Mouse (Mus musculus): ENCODE measurements around the gene Rims1. TPM values are rescaled to one million over a fixed set of nuclear protein-coding genes. Genes with fewer than 3 reads are reported as not detected.

The Rims1 gene
- total and polyA plus RNA-seq, 3 experiments, result 0.06 to 0.34 (median 0.29) TPM

DNA sequence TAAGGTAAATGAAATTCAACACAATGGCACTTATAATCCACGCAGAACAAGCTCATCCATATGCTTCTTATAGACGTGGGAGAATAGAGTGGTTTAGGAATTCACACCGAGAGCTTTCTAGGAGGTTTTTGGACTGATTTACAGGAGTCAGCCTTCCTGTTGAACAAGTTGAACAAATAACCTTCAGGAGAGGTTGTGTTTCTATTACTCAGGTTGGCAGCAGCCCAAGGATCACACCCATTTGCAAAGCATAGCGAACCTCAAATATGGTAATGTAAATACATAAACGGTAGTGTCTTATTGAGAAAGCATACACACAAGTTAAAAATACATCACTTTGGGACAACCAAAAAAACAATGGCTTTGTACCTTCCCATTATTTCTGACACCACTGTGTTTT is 5.5 kb downstream of the Rims1 start:
- no peak overlapping the region for H3K4me3 ChIP-seq
- intact Hi-C loops (cut with DNase I), result loop anchor here (10.0 kb wide), 1 partner anchor 335 kb away; no protein-coding TSS in a partner anchor
- no peak for TF ChIP-seq CTCF (IDR thresholded peaks at IDR 0.05)
- no peak for TF ChIP-seq EP300 (IDR thresholded peaks at IDR 0.05; ENCODE audit: insufficient read depth, low read depth, low read length)
- no peak for TF ChIP-seq POLR2A (IDR thresholded peaks at IDR 0.05; ENCODE audit: insufficient read depth, low read depth, low read length)
- H3K79me2 ChIP-seq (replicated peaks; ENCODE audit: control insufficient read depth, insufficient read depth, low read length), result no peaks in the 10 kb centered on the region
- no peak for DNase-seq
- H3K27ac ChIP-seq, result no peak overlapping the region
- H3K9ac ChIP-seq (ENCODE audit: low read depth, low read length), result no peak overlapping the region
- WGBS, result 64% methylated on average over 5 of the region's 5 CpGs
- H3K36me3 ChIP-seq (ENCODE audit: control insufficient read depth, insufficient read depth, low read length), result no peaks in the 10 kb centered on the region
- H3K4me1 ChIP-seq (ENCODE audit: control insufficient read depth, insufficient read depth, low read length), result no peaks in the 10 kb centered on the region
- H3K27me3 ChIP-seq (ENCODE audit: control insufficient read depth, insufficient read depth, low read length), result peaks cover under 1% of the 10 kb centered on the region; the same call in 1 of the 2 replicates

DNA sequence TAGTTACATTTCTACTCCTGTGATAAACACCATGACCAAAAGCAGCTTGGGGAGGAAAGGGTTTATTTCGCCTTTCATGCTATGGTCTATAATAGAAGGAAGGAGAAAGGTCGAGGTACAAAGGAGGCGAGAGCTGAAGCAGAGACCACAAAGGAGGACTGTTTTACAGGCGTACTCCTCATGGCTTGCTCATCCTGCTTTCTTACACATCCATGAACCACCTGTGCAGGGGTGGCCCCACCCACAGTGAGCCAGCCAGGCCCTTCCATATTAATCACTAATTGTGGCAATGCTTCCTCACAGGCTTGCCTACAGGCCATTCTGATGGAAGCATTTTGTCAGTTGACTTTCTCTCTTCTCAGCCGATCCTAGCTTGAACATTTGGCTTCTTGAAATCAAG is 8.7 kb downstream of the Rims1 start:
- H3K9ac ChIP-seq (ENCODE audit: low read depth, low read length), result no peak overlapping the region
- H3K4me1 ChIP-seq (ENCODE audit: control insufficient read depth, insufficient read depth, low read length), result no peaks in the 10 kb centered on the region
- no peak for DNase-seq
- intact Hi-C loops (cut with DNase I), result no loop called here
- no peak overlapping the region for H3K27ac ChIP-seq
- no peaks in the 10 kb centered on the region for H3K27me3 ChIP-seq (ENCODE audit: control insufficient read depth, insufficient read depth, low read length)
- H3K79me2 ChIP-seq (replicated peaks; ENCODE audit: control insufficient read depth, insufficient read depth, low read length), result no peaks in the 10 kb centered on the region
- TF ChIP-seq CTCF (IDR thresholded peaks at IDR 0.05) (no peak), EP300 (IDR thresholded peaks at IDR 0.05; ENCODE audit: insufficient read depth, low read depth, low read length) (no peak), POLR2A (IDR thresholded peaks at IDR 0.05; ENCODE audit: insufficient read depth, low read depth, low read length) (no peak)
- 74% methylated on average over 5 of the region's 5 CpGs for WGBS
- H3K4me3 ChIP-seq, result no peak overlapping the region
- H3K36me3 ChIP-seq (ENCODE audit: control insufficient read depth, insufficient read depth, low read length), result no peaks in the 10 kb centered on the region

DNA sequence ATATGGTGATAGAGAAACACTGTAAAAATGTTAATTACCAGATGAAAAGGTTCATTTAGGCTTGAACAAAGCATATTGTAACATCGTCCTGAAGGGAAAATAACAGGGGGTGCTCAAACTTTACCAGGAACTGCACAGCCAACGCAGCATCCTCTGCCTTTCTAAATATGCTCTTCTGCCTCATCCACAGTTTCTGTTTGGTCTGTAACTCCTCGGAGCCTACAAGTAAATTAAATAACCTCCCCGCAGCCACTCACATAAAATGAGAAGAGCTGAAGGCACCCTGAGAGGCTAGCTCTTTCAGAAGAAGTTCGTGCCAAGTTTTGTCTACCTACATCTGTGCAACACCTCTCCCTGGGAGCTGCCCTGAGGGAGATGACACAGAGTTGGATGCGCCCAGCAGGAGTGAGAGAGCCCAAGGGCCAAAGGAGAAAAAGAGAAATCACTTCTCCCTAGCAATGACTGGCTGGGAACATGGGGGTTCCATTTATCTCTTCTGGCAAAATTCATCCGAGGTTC is 16.3 kb downstream of the Rims1 start:
- H3K27me3 ChIP-seq (ENCODE audit: control insufficient read depth, insufficient read depth, low read length), result no peaks in the 10 kb centered on the region
- WGBS, result 56% methylated on average over 7 of the region's 7 CpGs
- DNase-seq, result no peak
- intact Hi-C loops (cut with DNase I), result no loop called here
- TF ChIP-seq POLR2A (IDR thresholded peaks at IDR 0.05; ENCODE audit: insufficient read depth, low read depth, low read length), result no peak
- TF ChIP-seq EP300 (IDR thresholded peaks at IDR 0.05; ENCODE audit: insufficient read depth, low read depth, low read length), result no peak
- no peak for TF ChIP-seq CTCF (IDR thresholded peaks at IDR 0.05)
- H3K36me3 ChIP-seq (ENCODE audit: control insufficient read depth, insufficient read depth, low read length), result no peaks in the 10 kb centered on the region
- H3K4me1 ChIP-seq (ENCODE audit: control insufficient read depth, insufficient read depth, low read length), result no peaks in the 10 kb centered on the region
- H3K27ac ChIP-seq, result no peak overlapping the region
- no peak overlapping the region for H3K9ac ChIP-seq (ENCODE audit: low read depth, low read length)
- no peak overlapping the region for H3K4me3 ChIP-seq
- H3K79me2 ChIP-seq (replicated peaks; ENCODE audit: control insufficient read depth, insufficient read depth, low read length), result no peaks in the 10 kb centered on the region

- H3K27me3 ChIP-seq (ENCODE audit: control insufficient read depth, insufficient read depth, low read length), result no peaks in the 10 kb centered on the region
- H3K9ac ChIP-seq (ENCODE audit: low read depth, low read length), result no peak overlapping the region
- TF ChIP-seq EP300 (IDR thresholded peaks at IDR 0.05; ENCODE audit: insufficient read depth, low read depth, low read length) (no peak), CTCF (IDR thresholded peaks at IDR 0.05) (no peak), POLR2A (IDR thresholded peaks at IDR 0.05; ENCODE audit: insufficient read depth, low read depth, low read length) (no peak)
- H3K79me2 ChIP-seq (replicated peaks; ENCODE audit: control insufficient read depth, insufficient read depth, low read length), result no peaks in the 10 kb centered on the region
- no peak overlapping the region for H3K27ac ChIP-seq
- H3K36me3 ChIP-seq (ENCODE audit: control insufficient read depth, insufficient read depth, low read length), result no peaks in the 10 kb centered on the region
- H3K4me3 ChIP-seq, result no peak overlapping the region
- WGBS, result 95% methylated on average over 5 of the region's 5 CpGs
- H3K4me1 ChIP-seq (ENCODE audit: control insufficient read depth, insufficient read depth, low read length), result no peaks in the 10 kb centered on the region
- intact Hi-C loops (cut with DNase I), result no loop called here
- no peak for DNase-seq
These were observed 18.2 kb downstream of the Rims1 start for GRCm38 (mm10) chr1:22787616-22788015.

DNA sequence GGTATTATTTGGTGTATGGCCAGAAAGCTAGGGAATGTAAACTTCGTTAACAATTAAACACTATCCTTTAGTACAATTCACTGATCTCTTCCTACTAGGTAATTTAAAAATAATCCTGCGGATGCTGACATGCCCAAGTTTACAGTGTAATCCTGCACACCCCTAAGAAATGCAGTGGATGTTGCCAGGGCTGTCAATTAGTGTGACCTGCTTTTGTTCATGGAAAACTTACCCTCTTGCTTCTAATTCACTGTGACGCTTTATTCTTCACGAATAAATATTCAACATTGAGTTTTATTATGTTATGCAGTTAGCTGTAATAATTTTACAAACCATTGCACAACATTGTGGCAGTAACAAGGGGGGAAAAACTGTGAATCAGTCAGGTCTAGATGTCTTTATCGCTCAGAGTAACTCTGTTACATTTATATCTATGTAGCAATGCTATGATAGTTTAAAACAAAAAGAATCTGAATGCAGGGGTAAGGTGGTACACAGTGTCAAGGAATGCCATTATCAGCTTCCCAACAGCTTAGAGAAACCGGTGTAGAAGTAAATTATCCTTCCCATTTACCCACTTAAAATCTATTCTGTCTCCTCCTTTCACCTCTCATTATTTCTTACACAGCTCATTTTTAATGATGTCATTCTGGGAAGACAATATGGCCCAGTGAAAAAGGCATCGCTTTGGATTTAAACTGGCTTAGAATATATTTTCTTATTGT is 35.1 kb downstream of the Rims1 start:
- WGBS, result 76% methylated on average over 7 of the region's 7 CpGs
- H3K4me3 ChIP-seq, result no peak overlapping the region
- DNase-seq, result no peak
- no peak overlapping the region for H3K27ac ChIP-seq
- no peak overlapping the region for H3K9ac ChIP-seq (ENCODE audit: low read depth, low read length)
- TF ChIP-seq EP300 (IDR thresholded peaks at IDR 0.05; ENCODE audit: insufficient read depth, low read depth, low read length) (no peak), POLR2A (IDR thresholded peaks at IDR 0.05; ENCODE audit: insufficient read depth, low read depth, low read length) (no peak), CTCF (IDR thresholded peaks at IDR 0.05) (no peak)
- no peaks in the 10 kb centered on the region for H3K27me3 ChIP-seq (ENCODE audit: control insufficient read depth, insufficient read depth, low read length)
- H3K36me3 ChIP-seq (ENCODE audit: control insufficient read depth, insufficient read depth, low read length), result no peaks in the 10 kb centered on the region
- no peaks in the 10 kb centered on the region for H3K79me2 ChIP-seq (replicated peaks; ENCODE audit: control insufficient read depth, insufficient read depth, low read length)
- intact Hi-C loops (cut with DNase I), result no loop called here
- H3K4me1 ChIP-seq (ENCODE audit: control insufficient read depth, insufficient read depth, low read length), result no peaks in the 10 kb centered on the region

DNA sequence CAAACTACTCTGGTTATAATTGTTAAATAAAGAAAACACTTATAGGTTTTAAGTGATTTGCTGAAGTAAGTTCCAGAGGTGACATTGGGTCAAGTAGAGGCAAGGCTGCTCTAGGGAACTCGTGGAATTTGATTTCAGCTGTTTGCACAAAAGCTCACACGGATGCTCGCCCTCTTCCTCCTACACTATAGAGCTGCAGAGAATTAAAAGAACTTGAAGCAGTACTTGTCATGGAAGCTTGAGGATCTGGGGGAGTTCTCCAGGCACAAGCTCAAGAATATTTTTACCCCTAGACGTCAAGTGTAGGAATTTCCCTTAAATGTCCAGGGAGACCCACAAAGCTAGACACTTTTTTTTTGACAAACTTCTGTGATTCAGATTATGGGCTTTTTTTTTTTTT is 42.4 kb downstream of the Rims1 start:
- no peak overlapping the region for H3K9ac ChIP-seq (ENCODE audit: low read depth, low read length)
- H3K4me1 ChIP-seq (ENCODE audit: control insufficient read depth, insufficient read depth, low read length), result no peaks in the 10 kb centered on the region
- WGBS, result 75% methylated on average over 4 of the region's 4 CpGs
- TF ChIP-seq EP300 (IDR thresholded peaks at IDR 0.05; ENCODE audit: insufficient read depth, low read depth, low read length) (no peak), CTCF (IDR thresholded peaks at IDR 0.05) (no peak), POLR2A (IDR thresholded peaks at IDR 0.05; ENCODE audit: insufficient read depth, low read depth, low read length) (no peak)
- H3K27ac ChIP-seq, result no peak overlapping the region
- no peaks in the 10 kb centered on the region for H3K36me3 ChIP-seq (ENCODE audit: control insufficient read depth, insufficient read depth, low read length)
- intact Hi-C loops (cut with DNase I), result no loop called here
- no peak overlapping the region for H3K4me3 ChIP-seq
- DNase-seq, result no peak
- no peaks in the 10 kb centered on the region for H3K79me2 ChIP-seq (replicated peaks; ENCODE audit: control insufficient read depth, insufficient read depth, low read length)
- H3K27me3 ChIP-seq (ENCODE audit: control insufficient read depth, insufficient read depth, low read length), result no peaks in the 10 kb centered on the region
